Mouse (Mus musculus) hindbrain, embryonic 14.5 days (tissue): ENCODE measurements around the gene Inip. TPM values are rescaled to one million over a fixed set of nuclear protein-coding genes. Genes with fewer than 3 reads are reported as not detected.

ENCODE experiments used
- ATAC-seq: fragments of 200-750 bp; cut with Nextera tagmentation; 2 replicates; pipeline ENCODE4 v1.8.0; 2017; ENCODE audit warnings: moderate number of reproducible peaks, mild to moderate bottlenecking, moderate TSS enrichment, moderate library complexity; ENCODE audit not compliant: low FRiP score
- DNase-seq: peaks from one replicate; pipeline ENCODE4 v3.0.0-alpha.2; 2015; ENCODE audit warnings: low spot score
- H3K27ac ChIP-seq: fragments of 300-500 bp; sonication (generic); 2 replicates; pipeline ENCODE4 v1.5.1; 2014; ENCODE audit warnings: mild to moderate bottlenecking, moderate library complexity
- H3K27me3 ChIP-seq: fragments of 300-500 bp; sonication (generic); 2 replicates; pipeline ENCODE4 v1.6.1; 2014; ENCODE audit warnings: mild to moderate bottlenecking, low read length, mixed read lengths; ENCODE audit not compliant: control insufficient read depth, insufficient read depth
- H3K36me3 ChIP-seq: fragments of 300-500 bp; sonication (generic); replicated peaks from 2 replicates; pipeline ENCODE4 v1.6.1; 2014; ENCODE audit not compliant: control insufficient read depth, insufficient read depth
- H3K4me1 ChIP-seq: fragments of 300-500 bp; sonication (generic); replicated peaks from 2 replicates; pipeline ENCODE4 v1.6.1; 2014; ENCODE audit warnings: antibody characterized with exemption, low read length, mixed read lengths; ENCODE audit not compliant: control insufficient read depth, insufficient read depth
- H3K4me2 ChIP-seq: fragments of 300-500 bp; sonication (generic); replicated peaks from 2 replicates; pipeline ENCODE4 v1.6.1; 2014; ENCODE audit warnings: mild to moderate bottlenecking, moderate library complexity
- H3K4me3 ChIP-seq: fragments of 300-500 bp; sonication (generic); replicated peaks from 2 replicates; pipeline ENCODE4 v1.5.1; 2014; ENCODE audit warnings: mild to moderate bottlenecking, low read length
- H3K9ac ChIP-seq: fragments of 300-500 bp; sonication (generic); 2 replicates; pipeline ENCODE4 v1.6.1; 2014
- H3K9me3 ChIP-seq: fragments of 300-500 bp; sonication (generic); 2 replicates; pipeline ENCODE4 v1.6.1; 2016; ENCODE audit warnings: low read length; ENCODE audit not compliant: control insufficient read depth
- WGBS: fragments of 180-500 bp; shearing (Covaris S2); extraction: QIAGEN DNeasy Blood & Tissue Kit; methylation state at CpG from one replicate; pipeline ENCODE4 v1.1.7; 2014; 5-methylcytosine and 5-hydroxymethylcytosine counted together
- polyA plus RNA-seq: library from polyadenylated mRNA; unstranded; fragments of >200 nt; fragmentation: Nextera tagmentation; extraction: Ambion mirVana; gene quantifications from 2 replicates; pipeline ENCODE4 v1.2.1, GENCODE M21; 2014

The Inip gene
- polyA plus RNA-seq, 1 experiment from 2014 or later, result 52.2 TPM

DNA sequence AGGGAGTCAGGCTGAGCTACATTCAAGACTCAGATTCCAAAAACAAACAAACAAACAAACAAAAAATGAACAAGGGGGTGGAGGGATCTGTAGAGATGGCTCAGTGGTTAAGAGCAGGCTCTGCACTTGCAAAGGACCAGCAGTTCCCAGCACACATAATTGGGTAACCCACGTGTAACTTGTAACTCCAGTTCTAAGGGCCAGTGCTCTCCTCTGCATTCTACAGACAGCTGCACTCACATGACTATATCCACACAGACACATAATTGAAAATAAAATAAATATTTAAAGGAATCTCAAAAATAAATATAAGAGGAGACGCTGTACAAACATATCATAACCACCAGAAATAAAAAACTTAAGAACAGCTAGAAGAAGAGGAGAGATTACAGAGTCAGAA, 61.5 kb downstream of the Inip start:
- no peaks in the 10 kb centered on the region for H3K27me3 ChIP-seq
- H3K9me3 ChIP-seq, result no peaks in the 10 kb centered on the region
- WGBS, result 89% methylated on average over 2 of the region's 2 CpGs
- no peak overlapping the region for H3K4me2 ChIP-seq
- H3K4me1 ChIP-seq, result no peaks in the 10 kb centered on the region
- DNase-seq (no peak), ATAC-seq (no peak)
- no peak overlapping the region for H3K4me3 ChIP-seq
- no peak overlapping the region for H3K27ac ChIP-seq
- H3K36me3 ChIP-seq, result no peaks in the 10 kb centered on the region; the same call in 1 of the 2 replicates
- no peak overlapping the region for H3K9ac ChIP-seq

DNA sequence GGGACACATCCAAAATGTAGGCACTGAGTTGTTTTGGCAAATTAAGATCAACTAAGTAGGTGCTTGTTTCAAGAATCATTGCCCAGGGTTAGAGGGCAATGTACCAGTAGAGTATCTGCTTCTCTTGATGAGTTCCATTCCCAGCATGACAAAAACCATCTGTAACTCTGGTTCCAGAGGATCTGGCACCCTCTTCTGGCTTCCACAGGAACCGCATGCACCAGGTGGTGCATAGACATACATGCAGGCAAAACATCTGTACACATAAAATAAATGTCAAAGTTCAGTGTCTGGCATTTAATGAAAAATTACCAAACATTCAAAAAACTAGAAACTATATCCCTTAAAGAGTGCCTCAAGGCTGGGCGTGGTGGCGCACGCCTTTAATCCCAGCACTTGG, 62.1 kb downstream of the Inip start:
- Histone ChIP-seq H3K4me2 (no peak overlapping the region), H3K9ac (no peak overlapping the region), H3K27ac (no peak overlapping the region), H3K36me3 (no peaks in the 10 kb centered on the region), H3K4me1 (no peaks in the 10 kb centered on the region), H3K4me3 (no peak overlapping the region), H3K9me3 (no peaks in the 10 kb centered on the region), H3K27me3 (no peaks in the 10 kb centered on the region)
- DNase-seq, result no peak
- ATAC-seq, result no peak
- 99% methylated on average over 4 of the region's 4 CpGs for WGBS

DNA sequence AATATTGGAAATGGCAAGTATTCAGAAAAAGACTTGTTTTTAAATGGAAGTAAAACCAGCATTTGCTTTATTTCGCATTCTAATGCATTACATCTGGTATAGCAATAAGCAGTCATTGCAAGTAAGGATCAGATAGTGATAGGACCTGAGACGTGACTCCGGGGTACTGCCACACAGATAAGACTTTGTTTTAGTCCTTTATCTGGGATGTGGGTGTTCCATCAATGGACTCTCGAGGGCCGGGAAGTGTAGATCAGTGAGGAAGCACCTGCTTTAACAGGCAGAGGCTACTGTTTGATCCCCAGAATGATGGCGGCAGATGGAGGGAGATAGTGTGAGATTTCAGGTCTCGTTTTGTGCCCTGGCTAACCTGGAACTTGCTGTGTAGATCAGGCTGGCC, 69.8 kb downstream of the Inip start:
- DNase-seq, result no peak
- H3K4me3 ChIP-seq, result no peak overlapping the region
- no peaks in the 10 kb centered on the region for H3K27me3 ChIP-seq
- no peak overlapping the region for H3K9ac ChIP-seq
- no peak overlapping the region for H3K4me2 ChIP-seq
- H3K4me1 ChIP-seq, result no peaks in the 10 kb centered on the region
- no peak for ATAC-seq
- 95% methylated on average over 7 of the region's 7 CpGs for WGBS
- H3K27ac ChIP-seq, result no peak overlapping the region
- no peaks in the 10 kb centered on the region for H3K9me3 ChIP-seq
- no peaks in the 10 kb centered on the region for H3K36me3 ChIP-seq

DNA sequence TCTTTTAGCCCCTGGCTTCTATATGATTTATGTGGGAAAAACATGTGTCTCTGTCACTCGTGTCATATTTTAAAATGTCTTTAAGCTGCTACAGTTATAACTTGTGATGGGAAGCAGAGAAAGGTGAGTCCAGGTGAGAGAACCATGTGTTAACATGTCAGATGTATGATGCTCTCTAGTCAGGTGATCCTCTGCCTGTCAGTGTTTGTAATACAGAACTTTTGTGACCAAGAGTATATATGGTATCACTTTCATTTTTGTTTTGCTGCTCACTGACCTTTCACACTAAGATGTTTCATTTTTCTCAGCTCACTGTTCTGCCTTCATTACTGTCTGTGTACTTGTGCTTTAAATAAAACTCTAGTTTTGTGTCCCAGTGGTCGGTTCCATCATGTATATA, 72.5 kb downstream of the Inip start:
- 93% methylated on average over 2 of the region's 2 CpGs for WGBS
- Histone ChIP-seq H3K4me3 (no peak overlapping the region), H3K9ac (no peak overlapping the region), H3K4me1 (no peaks in the 10 kb centered on the region), H3K4me2 (no peak overlapping the region), H3K27ac (no peak overlapping the region), H3K36me3 (no peaks in the 10 kb centered on the region), H3K27me3 (no peaks in the 10 kb centered on the region), H3K9me3 (no peaks in the 10 kb centered on the region)
- no peak for ATAC-seq
- DNase-seq, result no peak

DNA sequence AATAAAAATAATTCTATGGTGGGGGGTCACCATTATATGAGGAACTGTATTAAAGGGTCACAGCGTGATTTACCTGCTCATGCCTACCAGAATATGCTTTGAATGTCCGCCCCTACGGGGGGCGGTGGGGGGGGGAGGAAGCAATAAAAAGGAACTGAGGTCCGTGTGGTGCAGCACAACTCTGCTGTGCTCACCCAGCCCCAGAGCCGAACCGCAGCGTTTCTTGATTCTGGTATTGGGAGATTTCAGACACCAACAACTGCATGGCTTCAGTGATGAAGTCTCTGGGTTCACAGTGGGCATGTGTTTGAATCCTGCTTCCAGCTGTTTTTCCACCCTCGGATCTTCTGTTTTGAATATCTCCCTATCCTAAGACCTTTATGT, 73.5 kb downstream of the Inip start:
- peak; percentile 53; the same call in 1 of the 2 replicates for ATAC-seq
- Histone ChIP-seq H3K27ac (no peak overlapping the region), H3K4me1 (no peaks in the 10 kb centered on the region), H3K4me2 (no peak overlapping the region), H3K4me3 (no peak overlapping the region), H3K9me3 (no peaks in the 10 kb centered on the region), H3K9ac (no peak overlapping the region), H3K36me3 (no peaks in the 10 kb centered on the region), H3K27me3 (no peaks in the 10 kb centered on the region)
- 73% methylated on average over 9 of the region's 9 CpGs for WGBS
- DNase-seq, result no peak

DNA sequence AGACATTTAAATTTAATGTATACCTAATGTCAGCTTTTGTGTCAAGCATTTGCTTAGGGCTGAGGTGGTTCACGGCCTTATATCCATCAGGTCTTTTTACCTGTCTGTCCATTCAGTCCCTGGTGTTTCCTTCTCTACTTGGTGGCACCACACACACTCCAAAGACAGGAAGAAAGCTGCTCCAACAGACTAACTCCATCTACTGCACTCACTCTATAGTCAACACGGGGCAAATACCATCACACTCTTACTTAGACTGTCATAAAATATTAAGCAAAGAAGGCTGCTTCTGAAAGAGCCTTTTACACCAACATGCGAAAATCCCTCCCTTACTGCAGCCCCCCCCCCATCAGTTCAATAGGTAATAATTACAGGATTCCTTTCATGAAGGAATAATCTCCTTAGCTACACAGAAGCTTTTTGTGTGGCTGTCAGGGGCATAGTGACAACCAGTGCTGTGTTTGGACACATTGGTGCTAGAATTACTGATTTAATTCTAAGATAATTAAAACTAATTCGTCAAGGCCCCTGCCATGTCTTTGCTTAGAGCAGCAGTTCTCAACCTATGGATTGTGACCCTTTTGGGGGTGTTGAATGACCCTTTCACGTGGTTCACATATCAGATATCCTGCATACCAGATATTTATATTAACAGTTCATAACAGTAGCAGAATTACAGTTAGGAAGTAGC, 74.1 kb downstream of the Inip start:
- Histone ChIP-seq H3K36me3 (no peaks in the 10 kb centered on the region), H3K27ac (no peak overlapping the region), H3K4me2 (no peak overlapping the region), H3K4me3 (no peak overlapping the region), H3K4me1 (no peaks in the 10 kb centered on the region), H3K27me3 (no peaks in the 10 kb centered on the region), H3K9me3 (no peaks in the 10 kb centered on the region), H3K9ac (no peak overlapping the region)
- ATAC-seq, result peak; percentile 66; the same call in 1 of the 2 replicates
- WGBS, result 62% methylated on average over 5 of the region's 5 CpGs
- DNase-seq, result no peak

DNA sequence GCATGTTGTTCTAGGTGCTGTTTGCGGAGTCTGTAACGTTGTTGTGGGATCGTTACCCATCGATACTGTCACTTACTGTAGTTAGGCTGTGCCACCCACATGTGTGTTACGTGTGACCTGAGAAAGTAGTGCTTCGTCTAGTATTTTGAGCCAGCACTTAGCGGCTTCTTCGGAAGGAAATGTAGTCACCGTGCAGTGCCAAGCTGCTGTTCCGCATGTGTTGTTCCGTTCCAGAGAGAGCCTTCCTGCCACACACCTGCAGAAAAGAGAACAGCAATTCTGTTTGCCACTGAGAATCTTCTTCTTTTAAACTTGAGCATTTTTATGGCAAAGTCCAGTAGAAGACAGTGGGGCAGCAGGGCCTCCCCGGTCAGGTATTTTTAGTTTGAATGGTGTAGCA, 74.9 kb downstream of the Inip start:
- 89% methylated on average over 12 of the region's 12 CpGs for WGBS
- no peak overlapping the region for H3K4me2 ChIP-seq
- DNase-seq, result no peak
- H3K36me3 ChIP-seq, result no peaks in the 10 kb centered on the region
- H3K27ac ChIP-seq, result no peak overlapping the region
- H3K9me3 ChIP-seq, result no peaks in the 10 kb centered on the region
- no peak overlapping the region for H3K9ac ChIP-seq
- no peak for ATAC-seq
- H3K4me1 ChIP-seq, result no peaks in the 10 kb centered on the region
- no peak overlapping the region for H3K4me3 ChIP-seq
- no peaks in the 10 kb centered on the region for H3K27me3 ChIP-seq

DNA sequence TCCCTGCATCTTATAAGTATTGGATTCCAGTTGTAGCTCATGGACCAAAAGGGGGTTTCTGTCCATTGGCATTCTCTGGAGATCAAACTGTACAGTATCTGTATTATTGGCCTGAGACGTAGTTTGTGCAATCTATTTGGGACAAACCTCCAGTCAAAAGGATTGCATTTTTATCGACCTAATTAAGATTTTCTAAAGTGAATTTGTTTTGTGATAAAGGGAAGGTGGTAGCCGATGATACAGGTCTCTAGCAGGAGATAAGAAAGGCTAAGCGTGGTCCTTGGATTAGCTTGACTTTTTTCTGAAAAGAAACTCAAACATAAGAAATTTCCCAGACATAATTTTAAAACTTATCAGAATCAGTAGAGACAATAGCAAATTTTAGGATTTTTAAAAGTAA, 75.8 kb downstream of the Inip start:
- Histone ChIP-seq H3K36me3 (no peaks in the 10 kb centered on the region), H3K4me2 (no peak overlapping the region), H3K9me3 (no peaks in the 10 kb centered on the region), H3K27me3 (no peaks in the 10 kb centered on the region), H3K4me1 (no peaks in the 10 kb centered on the region), H3K9ac (no peak overlapping the region), H3K27ac (no peak overlapping the region), H3K4me3 (no peak overlapping the region)
- WGBS, result 83% methylated on average over 4 of the region's 4 CpGs
- DNase-seq (no peak), ATAC-seq (no peak)

DNA sequence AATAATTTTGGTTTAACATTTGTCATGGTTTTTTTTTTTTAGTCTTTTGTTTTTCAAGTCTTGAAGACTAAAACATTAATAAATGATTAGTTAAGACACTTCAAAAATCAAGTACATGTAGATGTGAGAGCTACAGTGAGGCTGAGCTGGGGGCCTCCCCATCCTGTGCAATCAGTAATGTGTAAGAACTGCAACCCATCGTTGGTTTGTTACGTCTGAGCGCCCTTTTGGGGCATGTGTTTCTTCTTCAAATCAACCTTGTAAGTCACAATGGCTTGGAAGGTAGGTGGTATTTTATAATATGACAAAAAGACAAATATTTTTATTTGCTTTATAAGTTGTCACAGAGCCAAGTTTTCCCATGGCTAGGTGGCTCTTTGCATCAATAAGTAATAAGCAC, 79.6 kb downstream of the Inip start:
- no peak overlapping the region for H3K27ac ChIP-seq
- no peak overlapping the region for H3K4me2 ChIP-seq
- DNase-seq (no peak), ATAC-seq (no peak)
- H3K4me1 ChIP-seq, result peaks cover 10% of the 10 kb centered on the region
- peaks cover 6% of the 10 kb centered on the region; the same call in 1 of the 2 replicates for H3K36me3 ChIP-seq
- H3K9ac ChIP-seq, result no peak overlapping the region
- WGBS, result 88% methylated on average over 3 of the region's 3 CpGs
- H3K27me3 ChIP-seq, result no peaks in the 10 kb centered on the region
- H3K4me3 ChIP-seq, result no peak overlapping the region
- no peaks in the 10 kb centered on the region for H3K9me3 ChIP-seq
